Mouse (Mus musculus): ENCODE measurements around the gene Myadml2.

DNA sequence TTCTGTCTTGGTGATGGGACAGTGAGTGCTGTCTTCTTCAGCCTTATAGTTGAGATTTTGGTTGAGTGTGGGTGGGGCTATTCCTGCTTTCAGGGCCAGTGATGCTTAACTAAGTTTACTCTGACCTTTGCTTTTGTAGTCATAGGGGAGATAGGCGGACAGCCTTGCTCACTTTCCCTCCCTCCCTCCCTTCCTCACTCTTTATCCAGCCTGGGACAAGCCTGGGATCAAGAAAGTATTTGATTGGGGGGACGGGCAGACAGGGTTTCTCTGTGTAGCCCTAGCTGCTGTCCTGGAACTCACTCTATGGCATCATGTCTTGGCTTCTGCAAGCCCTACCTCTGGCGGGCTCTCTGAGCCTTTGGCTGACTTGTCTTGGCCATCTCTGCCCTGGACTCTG, 45.5 kb upstream of the Myadml2 start:
- TF ChIP-seq CTCF (IDR thresholded peaks at IDR 0.05; ENCODE audit: borderline replicate concordance, insufficient read depth, low read length) (no peak), POLR2A (IDR thresholded peaks at IDR 0.05; ENCODE audit: low read depth, low read length) (no peak)
